Mouse (Mus musculus) megakaryocyte, embryonic 14.5 days (primary cell): Measurements from ENCODE around the gene Gm6268.

Source experiments
- FLI1 ChIP-seq: IDR thresholded peaks from 2 replicates; pipeline ENCODE4 v1.6.1; 2012; ENCODE audit warnings: low read length, inconsistent platforms, mixed read lengths
- GATA1 ChIP-seq: IDR thresholded peaks from 3 replicates; pipeline ENCODE4 v1.6.1; 2012; ENCODE audit warnings: mixed read lengths, low read length, inconsistent platforms, borderline replicate concordance

- TF ChIP-seq FLI1 (no peak), GATA1 (no peak)
Measured at GRCm38 (mm10) chrX:36400980-36401379, at the start of gene Gm6268.
